Mouse (Mus musculus): ENCODE measurements at regions not wholly inside any gene's neighbourhood (a gene's known extent, or its start where the extent isn't known, plus 50 kb on each side); places are given as distances from the start of the nearest gene placed in this dataset.

GRCm38 (mm10) chr3:52859848-52860247 is 157.2 kb downstream of the Cog6 start:
- no peak for DNase-seq

- DNase-seq: no peak
Observed at GRCm38 (mm10) chr3:52859266-52859825, 157.7 kb downstream of the Cog6 start.

- no peak for DNase-seq
Observed at GRCm38 (mm10) chr3:52858259-52858658, 158.8 kb downstream of the Cog6 start.

GRCm38 (mm10) chr3:52857076-52857475 is 160.0 kb downstream of the Cog6 start:
- DNase-seq: no peak

GRCm38 (mm10) chr3:52854560-52854959 is 162.5 kb downstream of the Cog6 start:
- no peak for DNase-seq

- no peak for DNase-seq
Observed at GRCm38 (mm10) chr3:52853126-52853525, 163.9 kb downstream of the Cog6 start.

GRCm38 (mm10) chr3:52845166-52845565 is 171.9 kb downstream of the Cog6 start:
- DNase-seq: no peak

GRCm38 (mm10) chr3:52843998-52844397 is 173.0 kb downstream of the Cog6 start:
- DNase-seq: peak; percentile 74 to 86

GRCm38 (mm10) chr3:52842866-52843425 is 174.1 kb downstream of the Cog6 start:
- DNase-seq: no peak

GRCm38 (mm10) chr3:52840160-52840953 is 176.7 kb downstream of the Cog6 start:
- no peak for DNase-seq

- DNase-seq: no peak
Observed at GRCm38 (mm10) chr3:52838020-52838419, 179.0 kb downstream of the Cog6 start.

GRCm38 (mm10) chr3:52837527-52837926 is 179.5 kb downstream of the Cog6 start:
- DNase-seq: no peak

- DNase-seq: no peak
Observed at GRCm38 (mm10) chr3:52836780-52837179, 180.3 kb downstream of the Cog6 start.

GRCm38 (mm10) chr3:52832421-52832820 is 184.6 kb downstream of the Cog6 start:
- DNase-seq: no peak

GRCm38 (mm10) chr3:52831986-52832385 is 185.1 kb downstream of the Cog6 start:
- no peak for DNase-seq

GRCm38 (mm10) chr3:52830101-52830500 is 186.9 kb downstream of the Cog6 start:
- no peak for DNase-seq

- no peak for DNase-seq
Observed at GRCm38 (mm10) chr3:52829069-52829468, 188.0 kb downstream of the Cog6 start.

- no peak for DNase-seq
Observed at GRCm38 (mm10) chr3:52828473-52828872, 188.6 kb downstream of the Cog6 start.

- DNase-seq: no peak
Observed at GRCm38 (mm10) chr3:52822848-52823247, 194.2 kb downstream of the Cog6 start.

GRCm38 (mm10) chr3:52821450-52821849 is 195.6 kb downstream of the Cog6 start:
- DNase-seq: no peak

- DNase-seq: no peak
Observed at GRCm38 (mm10) chr3:52818401-52818800, 198.6 kb downstream of the Cog6 start.

GRCm38 (mm10) chr3:52817416-52817815 is 199.6 kb downstream of the Cog6 start:
- DNase-seq: no peak

GRCm38 (mm10) chr3:52815497-52815896 is 201.5 kb downstream of the Cog6 start:
- no peak for DNase-seq

- no peak for DNase-seq
Observed at GRCm38 (mm10) chr3:52802324-52802723, 214.7 kb downstream of the Cog6 start.
